Mouse (Mus musculus): ENCODE measurements around the gene Efna5.

GRCm38 (mm10) chr17:62827549-62827948, 53.6 kb downstream of the Efna5 start:
- TF ChIP-seq POLR2AphosphoS2 (IDR thresholded peaks at IDR 0.05; ENCODE audit: insufficient read length, low read depth) (no peak), TCF3 (IDR thresholded peaks at IDR 0.05; ENCODE audit: insufficient read length, low read depth) (no peak), USF1 (IDR thresholded peaks at IDR 0.05; ENCODE audit: low read depth) (no peak), POLR2A (IDR thresholded peaks at IDR 0.05; ENCODE audit: insufficient read length, low read depth) (no peak), REST (IDR thresholded peaks at IDR 0.05; ENCODE audit: insufficient read depth, insufficient read length) (no peak), MAX (IDR thresholded peaks at IDR 0.05; ENCODE audit: low read depth) (no peak), MYOD1 (IDR thresholded peaks at IDR 0.05; ENCODE audit: control insufficient read depth in 1 of 3, insufficient read length in 2 of 3, low read depth in 2 of 3) (no peak), TCF12 (IDR thresholded peaks at IDR 0.05; ENCODE audit: insufficient read depth, poor library complexity, severe bottlenecking) (no peak)
